Mouse (Mus musculus) ES-E14 (cell line): Measurements from ENCODE around the gene Cers2. TPM values are rescaled to one million over a fixed set of nuclear protein-coding genes. Genes with fewer than 3 reads are reported as not detected.

Experiments
- DNase-seq: peaks from one replicate; pipeline ENCODE4 v3.0.0-alpha.2; 2013; ENCODE audit warnings: low read depth, low spot score
- H3K27ac ChIP-seq: 2 replicates; pipeline ENCODE4 v1.5.1; 2012; ENCODE audit warnings: low read depth, mild to moderate bottlenecking, low read length, moderate library complexity, mixed read lengths; ENCODE audit not compliant: poor library complexity, insufficient read depth, severe bottlenecking
- H3K36me3 ChIP-seq: 2 replicates; pipeline ENCODE4 v1.6.1; 2012; ENCODE audit warnings: mild to moderate bottlenecking, low read length, moderate library complexity, mixed read lengths; ENCODE audit not compliant: control insufficient read depth, poor library complexity, insufficient read depth, severe bottlenecking
- H3K4me1 ChIP-seq, 2 experiments: fragments of 150-350 bp in 1 of 2; sonication (generic) in 1 of 2; 2 replicates each; pipeline ENCODE4 v1.6.1; 2012; ENCODE audit warnings: low read length in 2 of 2, mild to moderate bottlenecking in 1 of 2, mixed read lengths in 1 of 2; ENCODE audit not compliant: control insufficient read depth in 2 of 2, insufficient read depth in 2 of 2, poor library complexity in 1 of 2
- H3K4me3 ChIP-seq, 2 experiments: fragments of 150-350 bp in 1 of 2; sonication (generic) in 1 of 2; 2 replicates each; pipeline ENCODE4 v1.5.1; 2012; ENCODE audit warnings: low read length in 2 of 2, low read depth in 1 of 2, mild to moderate bottlenecking in 1 of 2, mixed read lengths in 1 of 2; ENCODE audit not compliant: insufficient read depth in 1 of 2, poor library complexity in 1 of 2, severe bottlenecking in 1 of 2
- H3K9ac ChIP-seq: 2 replicates; pipeline ENCODE4 v1.6.1; 2012; ENCODE audit warnings: low read depth, mild to moderate bottlenecking, low read length, mixed read lengths; ENCODE audit not compliant: poor library complexity, insufficient read depth, severe bottlenecking
- H3K9me3 ChIP-seq: fragments of 150-350 bp; sonication (generic); 2 replicates; pipeline ENCODE4 v1.6.1; 2012; ENCODE audit warnings: low read depth, mild to moderate bottlenecking, low read length; ENCODE audit not compliant: control insufficient read depth, insufficient read depth
- CHD2 ChIP-seq: IDR thresholded peaks from 2 replicates; pipeline ENCODE4 v1.6.1; 2014; ENCODE audit warnings: mild to moderate bottlenecking, low read depth, low read length, inconsistent platforms
- HCFC1 ChIP-seq: IDR thresholded peaks from 2 replicates; pipeline ENCODE4 v1.6.1; 2012; ENCODE audit warnings: low read length, inconsistent platforms, borderline replicate concordance; ENCODE audit not compliant: insufficient read depth
- MAFK ChIP-seq: IDR thresholded peaks from 2 replicates; pipeline ENCODE4 v1.6.1; 2014; ENCODE audit warnings: mild to moderate bottlenecking, low read depth, low read length, inconsistent platforms; ENCODE audit not compliant: insufficient read depth
- ZC3H11A ChIP-seq: IDR thresholded peaks from 2 replicates; pipeline ENCODE4 v1.6.1; 2012; ENCODE audit warnings: low read depth, mild to moderate bottlenecking, inconsistent platforms, low read length, borderline replicate concordance
- ZNF384 ChIP-seq: IDR thresholded peaks from 2 replicates; pipeline ENCODE4 v1.6.1; 2012; ENCODE audit warnings: low read depth, low read length, inconsistent platforms
- in situ Hi-C, 2 experiments: fragments of 600-800 bp; cut with MboI; formaldehyde crosslinking; loops; one replicate each; pipeline ENCODE4 v1.15.1; 2025; ENCODE audit warnings: low sequenced_read_pairs in 2 of 2, inconsistent platforms in 1 of 2; ENCODE audit not compliant: unreplicated experiment in 2 of 2
- total RNA-seq: library from RNA; depleted of rRNA; stranded (reverse); fragments of 300-350 nt; gene quantifications from 2 replicates; pipeline ENCODE4 v1.2.3, GENCODE M21; 2012

The Cers2 gene
- total RNA-seq, 1 experiment = 87.6 TPM

DNA sequence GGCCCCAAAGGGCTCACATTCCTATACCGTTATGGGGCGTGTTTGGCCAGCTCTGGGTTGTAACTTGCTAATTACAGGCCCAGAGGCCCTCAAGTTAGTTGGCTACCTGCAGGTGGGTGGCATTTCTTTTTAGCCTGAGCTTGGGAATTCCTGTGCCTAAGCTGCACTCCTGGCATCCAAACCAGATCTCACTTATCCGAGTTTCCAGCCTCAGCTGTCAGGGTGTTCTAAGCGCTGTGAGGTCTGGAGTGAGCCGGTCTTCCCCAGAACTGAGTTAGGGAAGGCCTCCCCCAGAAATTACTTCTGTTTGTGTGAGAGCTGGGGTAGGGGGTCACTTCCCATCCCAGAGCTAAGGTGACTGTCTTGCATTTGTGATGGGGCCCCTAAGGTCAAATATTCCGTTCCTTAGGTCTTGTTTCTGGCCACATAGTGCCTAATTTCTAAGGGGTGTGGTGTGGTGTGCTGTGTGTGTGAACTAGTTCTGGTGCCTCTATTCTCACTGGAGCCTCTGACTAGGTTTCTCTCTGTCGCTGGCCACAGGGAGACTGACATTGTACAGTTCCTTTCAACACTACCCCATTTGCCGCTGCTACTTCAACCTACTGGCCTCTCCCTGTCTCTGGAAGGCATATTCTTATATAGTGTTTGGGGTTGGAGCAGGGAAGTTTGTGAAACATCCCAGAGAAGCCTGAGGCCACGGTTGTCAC, 1.4 kb downstream of the Cers2 start:
- DNase-seq = no peak
- TF ChIP-seq HCFC1 = no peak
- TF ChIP-seq ZNF384 = no peak
- no peak for TF ChIP-seq MAFK
- TF ChIP-seq ZC3H11A = no peak
- TF ChIP-seq CHD2 = no peak
- Histone ChIP-seq H3K9me3 (no peaks in the 10 kb centered on the region), H3K9ac (peak overlapping the region; percentile 94), H3K4me3 (peak overlapping the region; percentile 91 to 93), H3K27ac (peak overlapping the region; percentile 80), H3K4me1 (peaks cover 8 to 13% of the 10 kb centered on the region in 2 experiments; a peak in 2 of 4 replicates), H3K36me3 (peaks cover 10% of the 10 kb centered on the region)
- in situ Hi-C loops = no loop called here

DNA sequence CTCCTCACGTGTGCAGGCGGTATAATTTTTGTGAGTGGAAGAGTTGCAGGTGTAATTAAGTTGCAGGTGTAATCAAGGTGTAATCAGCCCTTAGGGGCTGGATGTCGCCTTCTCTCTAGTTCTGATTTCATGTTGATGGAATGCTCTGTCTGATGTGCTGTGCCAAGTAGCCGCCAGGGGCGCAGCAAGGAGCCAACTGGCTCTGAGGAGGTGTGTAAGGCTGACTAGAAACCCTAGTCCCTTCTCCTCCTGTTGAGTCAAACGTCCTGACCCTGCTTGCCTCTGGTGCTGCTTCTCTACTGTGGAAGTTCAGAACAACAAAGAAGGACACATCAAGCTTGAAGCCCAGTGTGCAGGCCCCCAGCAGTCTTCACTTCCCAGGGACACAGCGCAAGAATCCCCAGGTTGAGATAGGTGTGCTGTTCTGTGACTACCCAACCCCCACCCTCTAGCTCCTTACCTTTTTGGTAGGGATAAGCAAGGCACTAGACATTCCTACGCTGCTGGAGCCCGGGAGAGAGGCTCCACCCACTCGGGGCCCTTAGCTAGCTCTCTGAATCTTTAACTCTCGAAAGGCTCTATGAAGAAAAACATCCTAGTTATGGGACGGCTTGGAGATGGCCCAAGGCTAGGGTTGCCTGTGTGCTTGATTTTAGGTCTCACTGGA, 3.0 kb downstream of the Cers2 start:
- TF ChIP-seq ZNF384 (no peak), HCFC1 (no peak), ZC3H11A (no peak), CHD2 (no peak), MAFK (no peak)
- peak overlapping the region; percentile 37 to 52 for H3K4me3 ChIP-seq
- in situ Hi-C loops = no loop called here
- H3K4me1 ChIP-seq = peaks cover 8 to 13% of the 10 kb centered on the region in 2 experiments; a peak in 2 of 4 replicates
- peak overlapping the region; percentile 78 for H3K27ac ChIP-seq
- H3K9ac ChIP-seq = peak overlapping the region; percentile 67; the same call in 1 of the 2 replicates
- peak; percentile 81 for DNase-seq
- peaks cover 23% of the 10 kb centered on the region for H3K36me3 ChIP-seq
- H3K9me3 ChIP-seq = no peaks in the 10 kb centered on the region

DNA sequence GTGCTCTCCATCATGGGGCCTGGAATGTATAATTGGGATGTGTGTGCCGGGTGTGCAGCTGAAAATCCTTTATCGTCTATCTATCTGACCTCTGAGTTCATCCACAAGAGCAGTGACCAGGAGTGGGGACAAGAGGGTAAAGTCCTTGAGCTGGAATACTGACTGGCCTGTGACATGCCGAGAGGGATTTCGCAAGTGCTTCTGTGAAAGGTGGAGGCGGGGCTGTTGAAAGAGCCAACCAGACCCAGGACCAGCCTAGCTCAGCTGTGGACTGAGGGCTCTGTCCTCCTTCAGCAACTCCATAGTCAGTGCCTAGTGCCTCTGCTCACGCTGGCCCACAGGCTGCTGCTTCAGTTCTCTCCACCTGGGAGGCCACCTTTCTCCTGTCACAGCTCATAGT, 4.0 kb downstream of the Cers2 start:
- Histone ChIP-seq H3K4me3 (peak overlapping the region in 1 of 2 experiments; percentile 17; a peak in 1 of 4 replicates), H3K27ac (peak overlapping the region; percentile 61; the same call in 1 of the 2 replicates), H3K9me3 (no peaks in the 10 kb centered on the region), H3K9ac (peak overlapping the region; percentile 46; the same call in 1 of the 2 replicates), H3K36me3 (peaks cover 29% of the 10 kb centered on the region), H3K4me1 (peaks cover 8 to 13% of the 10 kb centered on the region in 2 experiments; a peak in 2 of 4 replicates)
- TF ChIP-seq CHD2 = no peak
- no peak for TF ChIP-seq HCFC1
- no peak for TF ChIP-seq ZNF384
- TF ChIP-seq MAFK = no peak
- no peak for TF ChIP-seq ZC3H11A
- DNase-seq = no peak
- in situ Hi-C loops = no loop called here

DNA sequence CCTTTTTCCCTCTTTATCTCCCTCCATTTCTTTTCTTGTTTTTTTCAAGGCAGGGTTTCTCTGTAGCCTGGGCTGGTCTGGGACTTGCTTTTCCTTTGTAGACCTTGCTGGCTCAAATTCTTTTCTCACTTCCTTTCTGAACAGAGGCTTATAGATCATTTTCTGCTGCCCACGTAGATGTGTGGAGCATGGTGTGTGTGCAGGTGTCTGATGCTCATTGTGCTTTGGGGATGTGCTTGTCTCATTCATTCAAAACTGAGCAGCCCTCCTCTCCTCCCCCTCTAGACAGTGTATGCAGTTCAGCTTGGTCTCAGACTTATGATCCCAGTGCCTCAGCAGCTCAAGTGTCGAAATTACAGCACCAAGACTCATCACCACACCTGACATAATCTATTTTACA, 4.5 kb downstream of the Cers2 start:
- Histone ChIP-seq H3K9me3 (no peaks in the 10 kb centered on the region), H3K9ac (no peak overlapping the region), H3K36me3 (peaks cover 35% of the 10 kb centered on the region), H3K4me3 (no peak overlapping the region), H3K4me1 (peaks cover 8 to 13% of the 10 kb centered on the region in 2 experiments; a peak in 2 of 4 replicates), H3K27ac (no peak overlapping the region)
- in situ Hi-C loops = no loop called here
- TF ChIP-seq HCFC1 (no peak), ZC3H11A (no peak), MAFK (no peak), ZNF384 (no peak)
- DNase-seq = no peak
